Mouse (Mus musculus): ENCODE measurements around the gene Zbtb16. TPM values are rescaled to one million over a fixed set of nuclear protein-coding genes. Genes with fewer than 3 reads are reported as not detected.

Zbtb16 gene
- polyA plus RNA-seq, 1 experiment from 2014 or later, result 7.4 TPM

GRCm38 (mm10) chr9:48775561-48775960, 60.5 kb downstream of the Zbtb16 start:
- Histone ChIP-seq H3K9ac (no peak overlapping the region), H3K27me3 (no peaks in the 10 kb centered on the region), H3K27ac (replicated peaks) (no peak overlapping the region), H3K9me3 (no peaks in the 10 kb centered on the region), H3K4me2 (no peak overlapping the region), H3K4me1 (replicated peaks) (peaks cover 9% of the 10 kb centered on the region), H3K4me3 (no peak overlapping the region), H3K36me3 (no peaks in the 10 kb centered on the region)
- ATAC-seq (ENCODE audit: low read depth), result no peak
- WGBS, result 75% methylated on average over 2 of the region's 2 CpGs

- no peak overlapping the region for H3K27ac ChIP-seq (replicated peaks)
- H3K9me3 ChIP-seq, result no peaks in the 10 kb centered on the region
- no peak overlapping the region for H3K4me3 ChIP-seq
- 93% methylated on average over 8 of the region's 8 CpGs for WGBS
- no peaks in the 10 kb centered on the region for H3K27me3 ChIP-seq
- ATAC-seq (ENCODE audit: low read depth), result no peak
- H3K36me3 ChIP-seq, result no peaks in the 10 kb centered on the region
- H3K4me2 ChIP-seq, result no peak overlapping the region
- H3K4me1 ChIP-seq (replicated peaks), result no peaks in the 10 kb centered on the region; the same call in 1 of the 2 replicates
- no peak overlapping the region for H3K9ac ChIP-seq
Observed at GRCm38 (mm10) chr9:48773710-48774109, 62.3 kb downstream of the Zbtb16 start.

GRCm38 (mm10) chr9:48773130-48773529, 62.9 kb downstream of the Zbtb16 start:
- H3K4me1 ChIP-seq (replicated peaks), result no peaks in the 10 kb centered on the region; the same call in 1 of the 2 replicates
- ATAC-seq (ENCODE audit: low read depth), result no peak
- H3K4me3 ChIP-seq, result no peak overlapping the region
- 91% methylated on average over 6 of the region's 6 CpGs for WGBS
- H3K27ac ChIP-seq (replicated peaks), result no peak overlapping the region
- no peaks in the 10 kb centered on the region for H3K36me3 ChIP-seq
- H3K9me3 ChIP-seq, result no peaks in the 10 kb centered on the region
- no peaks in the 10 kb centered on the region for H3K27me3 ChIP-seq
- H3K4me2 ChIP-seq, result no peak overlapping the region
- no peak overlapping the region for H3K9ac ChIP-seq

- no peaks in the 10 kb centered on the region for H3K36me3 ChIP-seq
- no peak for ATAC-seq (ENCODE audit: low read depth)
- 92% methylated on average over 6 of the region's 6 CpGs for WGBS
- no peaks in the 10 kb centered on the region for H3K27me3 ChIP-seq
- no peak overlapping the region for H3K9ac ChIP-seq
- no peak overlapping the region for H3K4me3 ChIP-seq
- no peaks in the 10 kb centered on the region for H3K9me3 ChIP-seq
- no peak overlapping the region for H3K4me2 ChIP-seq
- H3K4me1 ChIP-seq (replicated peaks), result no peaks in the 10 kb centered on the region; the same call in 1 of the 2 replicates
- no peak overlapping the region for H3K27ac ChIP-seq (replicated peaks)
Observed at GRCm38 (mm10) chr9:48771504-48771903, 64.5 kb downstream of the Zbtb16 start.

GRCm38 (mm10) chr9:48768965-48769364, 67.1 kb downstream of the Zbtb16 start:
- 84% methylated on average over 4 of the region's 4 CpGs for WGBS
- H3K36me3 ChIP-seq, result no peaks in the 10 kb centered on the region
- H3K4me1 ChIP-seq (replicated peaks), result no peaks in the 10 kb centered on the region
- H3K4me2 ChIP-seq, result no peak overlapping the region
- no peaks in the 10 kb centered on the region for H3K27me3 ChIP-seq
- no peak overlapping the region for H3K27ac ChIP-seq (replicated peaks)
- H3K9me3 ChIP-seq, result no peaks in the 10 kb centered on the region
- no peak overlapping the region for H3K9ac ChIP-seq
- no peak overlapping the region for H3K4me3 ChIP-seq
- ATAC-seq (ENCODE audit: low read depth), result no peak

- Histone ChIP-seq H3K9ac (0 out of 2 replicates have a peak overlapping the region, but pooled peaks have one; percentile 17), H3K27me3 (no peaks in the 10 kb centered on the region), H3K36me3 (no peaks in the 10 kb centered on the region), H3K9me3 (no peaks in the 10 kb centered on the region), H3K4me2 (no peak overlapping the region), H3K4me1 (replicated peaks) (no peaks in the 10 kb centered on the region), H3K4me3 (no peak overlapping the region), H3K27ac (replicated peaks) (no peak overlapping the region)
- 85% methylated on average over 20 of the region's 20 CpGs for WGBS
- ATAC-seq (ENCODE audit: low read depth), result no peak
Observed at GRCm38 (mm10) chr9:48767666-48768432, 68.2 kb downstream of the Zbtb16 start.

GRCm38 (mm10) chr9:48765927-48766326, 70.1 kb downstream of the Zbtb16 start:
- no peaks in the 10 kb centered on the region for H3K27me3 ChIP-seq
- no peak for ATAC-seq (ENCODE audit: low read depth)
- H3K27ac ChIP-seq (replicated peaks), result no peak overlapping the region
- H3K4me2 ChIP-seq, result no peak overlapping the region
- no peaks in the 10 kb centered on the region for H3K36me3 ChIP-seq
- no peak overlapping the region for H3K4me3 ChIP-seq
- H3K9ac ChIP-seq, result no peak overlapping the region
- peaks cover 10% of the 10 kb centered on the region for H3K4me1 ChIP-seq (replicated peaks)
- H3K9me3 ChIP-seq, result no peaks in the 10 kb centered on the region

- Histone ChIP-seq H3K9me3 (no peaks in the 10 kb centered on the region), H3K36me3 (no peaks in the 10 kb centered on the region), H3K4me3 (no peak overlapping the region), H3K27me3 (no peaks in the 10 kb centered on the region), H3K4me1 (replicated peaks) (peaks cover 25% of the 10 kb centered on the region), H3K27ac (replicated peaks) (no peak overlapping the region), H3K4me2 (no peak overlapping the region), H3K9ac (no peak overlapping the region)
- no peak for ATAC-seq (ENCODE audit: low read depth)
- WGBS, result 85% methylated on average over 5 of the region's 5 CpGs
Observed at GRCm38 (mm10) chr9:48764311-48764710, 71.7 kb downstream of the Zbtb16 start.

GRCm38 (mm10) chr9:48761732-48762637, 74.0 kb downstream of the Zbtb16 start:
- Histone ChIP-seq H3K27ac (replicated peaks) (no peak overlapping the region), H3K4me1 (replicated peaks) (peaks cover 47% of the 10 kb centered on the region), H3K4me3 (no peak overlapping the region), H3K27me3 (no peaks in the 10 kb centered on the region), H3K36me3 (no peaks in the 10 kb centered on the region), H3K4me2 (no peak overlapping the region), H3K9me3 (no peaks in the 10 kb centered on the region), H3K9ac (no peak overlapping the region)
- ATAC-seq (ENCODE audit: low read depth), result no peak
- WGBS, result 85% methylated on average over 14 of the region's 14 CpGs

GRCm38 (mm10) chr9:48761175-48761556, 74.9 kb downstream of the Zbtb16 start:
- Histone ChIP-seq H3K9ac (no peak overlapping the region), H3K27me3 (no peaks in the 10 kb centered on the region), H3K27ac (replicated peaks) (0 out of 2 replicates have a peak overlapping the region, but pooled peaks have one; percentile 46), H3K4me2 (no peak overlapping the region), H3K36me3 (no peaks in the 10 kb centered on the region), H3K4me3 (no peak overlapping the region), H3K9me3 (no peaks in the 10 kb centered on the region), H3K4me1 (replicated peaks) (peaks cover 55% of the 10 kb centered on the region)
- WGBS, result 79% methylated on average over 8 of the region's 8 CpGs
- ATAC-seq (ENCODE audit: low read depth), result no peak

- WGBS, result 48% methylated on average over 13 of the region's 13 CpGs
- no peaks in the 10 kb centered on the region for H3K9me3 ChIP-seq
- no peak overlapping the region for H3K9ac ChIP-seq
- H3K27ac ChIP-seq (replicated peaks), result peak overlapping the region; percentile 68
- no peak overlapping the region for H3K4me3 ChIP-seq
- ATAC-seq (ENCODE audit: low read depth), result peak; percentile 24
- peaks cover 61% of the 10 kb centered on the region for H3K4me1 ChIP-seq (replicated peaks)
- H3K36me3 ChIP-seq, result no peaks in the 10 kb centered on the region
- no peak overlapping the region for H3K4me2 ChIP-seq
- no peaks in the 10 kb centered on the region for H3K27me3 ChIP-seq
Observed at GRCm38 (mm10) chr9:48760449-48761174, 75.4 kb downstream of the Zbtb16 start.

- peaks cover 66% of the 10 kb centered on the region for H3K4me1 ChIP-seq (replicated peaks)
- ATAC-seq (ENCODE audit: low read depth), result no peak
- no peak overlapping the region for H3K4me3 ChIP-seq
- H3K36me3 ChIP-seq, result no peaks in the 10 kb centered on the region
- H3K9me3 ChIP-seq, result no peaks in the 10 kb centered on the region
- H3K27me3 ChIP-seq, result peaks cover 6% of the 10 kb centered on the region; the same call in 1 of the 2 replicates
- no peak overlapping the region for H3K27ac ChIP-seq (replicated peaks)
- H3K9ac ChIP-seq, result no peak overlapping the region
- 88% methylated on average over 4 of the region's 4 CpGs for WGBS
- H3K4me2 ChIP-seq, result no peak overlapping the region
Observed at GRCm38 (mm10) chr9:48759098-48759497, 76.9 kb downstream of the Zbtb16 start.
